Mouse (Mus musculus): Measurements from ENCODE around the gene Limk2.

The Limk2 gene

DNA sequence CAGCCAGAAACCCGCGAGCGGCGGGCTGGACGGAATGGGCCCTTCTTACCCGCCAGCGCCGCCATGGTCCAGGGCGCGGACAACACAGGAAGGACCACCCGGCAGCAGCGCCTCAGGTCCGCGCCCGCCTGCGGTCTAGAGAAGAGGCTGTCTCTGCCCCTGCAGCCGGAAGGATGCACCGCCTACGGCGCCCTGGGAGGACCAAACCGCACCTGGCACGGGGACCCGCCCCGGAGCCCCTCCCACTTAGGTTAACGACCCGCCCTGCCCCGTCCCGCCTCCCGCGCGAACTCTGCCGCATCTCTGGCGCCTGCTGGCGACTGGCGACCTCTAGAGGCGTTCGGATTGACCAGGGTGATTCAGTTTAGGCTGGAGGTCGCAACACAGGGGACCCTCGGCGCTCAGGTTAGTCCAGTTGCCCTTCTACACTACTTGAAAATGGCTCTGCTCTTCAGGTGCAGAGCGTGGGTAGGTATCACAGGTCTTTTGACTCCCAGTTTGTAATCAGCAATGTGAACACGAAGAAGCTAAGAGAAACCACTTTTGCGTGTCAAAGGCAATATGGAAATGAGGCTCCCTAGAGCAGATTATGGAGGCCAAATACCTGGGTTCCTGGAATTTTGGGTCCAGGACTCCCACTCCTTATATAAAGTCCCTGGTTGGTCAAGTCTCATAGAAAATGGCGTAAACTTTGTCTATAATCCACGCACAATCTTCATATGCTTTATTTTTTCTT, at the start of gene Limk2:
Limk2 (minus strand) TSS at position 193 of the 736 bp plus-strand sequence.
- DNase-seq (ENCODE audit: low spot score): peak; percentile 97

DNA sequence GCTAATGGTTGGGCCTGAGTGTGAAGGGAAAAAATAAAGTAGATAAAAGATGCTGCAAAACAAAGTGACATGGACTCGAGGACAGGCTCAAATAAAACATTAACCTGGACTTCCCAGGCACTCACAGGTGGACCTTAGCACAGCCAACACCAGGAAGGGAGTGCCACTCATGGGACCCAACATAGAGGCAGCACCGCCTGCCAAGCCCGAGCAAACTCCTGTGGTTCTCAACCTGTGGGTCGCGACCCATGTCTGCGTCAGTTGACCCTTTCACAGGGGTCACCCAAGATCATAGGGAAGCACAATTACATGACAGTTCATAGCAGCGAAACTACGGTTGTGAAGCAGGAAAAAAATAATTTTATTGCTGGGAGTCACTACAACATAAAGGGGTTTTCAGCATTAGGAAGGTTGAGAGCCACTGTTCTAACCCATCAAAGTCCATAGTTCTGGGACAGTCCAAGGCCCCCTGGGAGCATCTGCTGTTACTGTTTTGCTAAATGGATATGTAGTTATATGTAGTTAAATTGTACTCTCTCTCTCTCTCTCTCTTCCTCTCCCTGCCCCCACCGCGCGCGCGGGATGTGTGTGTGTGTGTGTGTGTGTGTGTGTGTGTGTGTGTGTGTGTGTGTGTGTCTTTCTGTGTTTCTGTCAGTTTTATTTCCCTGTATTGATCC, 49.6 kb upstream of the Limk2 start:
- peak; percentile 72 for DNase-seq (ENCODE audit: low spot score)

DNA sequence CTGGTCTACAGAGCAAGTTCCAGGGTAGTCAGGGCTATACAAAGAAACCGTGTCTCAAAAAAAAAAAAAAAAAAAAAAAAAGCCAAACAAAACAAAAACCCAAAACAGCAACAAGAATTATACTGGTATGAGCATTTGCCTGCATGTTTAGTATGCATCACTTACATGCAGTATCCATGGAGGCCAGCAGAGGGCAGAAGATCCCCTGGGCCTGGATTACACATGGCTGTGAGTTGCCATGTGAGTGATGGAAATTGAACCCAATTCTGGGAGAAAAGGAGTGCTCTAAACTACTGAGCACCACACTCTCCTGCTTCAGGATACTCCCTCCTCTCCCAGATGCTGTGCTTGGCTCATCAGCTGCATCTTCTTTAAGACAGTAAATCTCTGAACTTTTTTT, 47.4 kb upstream of the Limk2 start:
- peak; percentile 36 for DNase-seq (ENCODE audit: low spot score)

DNA sequence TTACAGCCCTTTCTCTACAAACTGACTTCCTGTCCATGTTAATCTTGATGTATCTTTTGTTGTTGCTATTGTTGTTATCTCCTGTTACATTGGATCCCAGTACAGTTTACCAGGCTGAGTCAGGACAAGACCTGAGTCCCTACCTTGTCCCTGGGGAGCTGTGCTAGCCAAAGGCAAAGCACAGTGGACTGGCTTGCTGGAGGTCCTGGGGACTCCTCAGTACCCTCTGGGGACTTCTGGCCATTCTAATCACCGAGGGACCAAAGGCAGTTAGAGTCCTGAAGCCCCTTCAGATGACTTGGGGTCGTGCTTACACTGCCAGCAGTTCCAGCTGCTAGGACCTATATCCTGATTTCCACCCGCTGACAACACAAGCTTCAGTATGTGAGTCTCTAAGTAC, 45.5 kb upstream of the Limk2 start:
- DNase-seq (ENCODE audit: low spot score): no peak

DNA sequence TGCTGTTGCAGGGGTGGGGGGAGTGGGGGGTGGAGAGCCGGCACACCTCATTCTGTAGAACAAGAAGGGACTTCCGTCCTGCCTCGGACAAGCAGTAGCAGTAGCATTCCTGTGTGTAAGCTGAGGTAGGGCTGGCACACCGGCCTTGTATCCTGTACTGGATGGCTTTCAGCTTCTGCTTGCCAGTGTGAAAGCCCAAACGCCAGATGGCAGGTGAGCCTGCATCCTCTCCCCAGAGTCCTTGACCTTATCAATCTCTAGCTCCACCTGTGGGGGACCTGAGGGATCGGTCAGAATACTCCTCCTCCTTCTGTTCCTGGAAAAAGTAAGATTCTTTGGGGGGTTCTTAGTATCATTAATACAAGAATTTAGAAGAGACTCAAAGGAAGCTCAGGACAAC, 44.5 kb upstream of the Limk2 start:
- DNase-seq (ENCODE audit: low spot score): no peak

DNA sequence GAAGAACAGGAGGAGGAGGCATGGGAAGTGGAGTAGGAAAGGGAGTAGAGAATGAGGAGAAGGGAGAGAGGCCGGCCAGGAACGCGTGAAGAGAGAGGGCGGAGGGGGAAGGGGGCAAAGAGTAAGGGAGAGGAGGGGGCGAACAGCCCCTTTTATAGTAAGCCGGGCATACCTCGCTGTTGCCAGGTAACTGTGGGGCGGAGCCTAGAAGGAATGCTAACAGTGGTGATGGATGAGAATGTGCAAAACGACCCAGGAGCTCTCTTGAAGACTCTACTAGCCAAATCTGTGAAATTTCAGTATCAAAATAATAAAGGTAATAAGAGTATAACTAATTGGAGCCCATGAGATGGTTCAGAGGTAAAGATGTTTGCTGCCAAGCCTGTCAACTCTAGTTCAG, 43.8 kb upstream of the Limk2 start:
- DNase-seq (ENCODE audit: low spot score): peak; percentile 50

DNA sequence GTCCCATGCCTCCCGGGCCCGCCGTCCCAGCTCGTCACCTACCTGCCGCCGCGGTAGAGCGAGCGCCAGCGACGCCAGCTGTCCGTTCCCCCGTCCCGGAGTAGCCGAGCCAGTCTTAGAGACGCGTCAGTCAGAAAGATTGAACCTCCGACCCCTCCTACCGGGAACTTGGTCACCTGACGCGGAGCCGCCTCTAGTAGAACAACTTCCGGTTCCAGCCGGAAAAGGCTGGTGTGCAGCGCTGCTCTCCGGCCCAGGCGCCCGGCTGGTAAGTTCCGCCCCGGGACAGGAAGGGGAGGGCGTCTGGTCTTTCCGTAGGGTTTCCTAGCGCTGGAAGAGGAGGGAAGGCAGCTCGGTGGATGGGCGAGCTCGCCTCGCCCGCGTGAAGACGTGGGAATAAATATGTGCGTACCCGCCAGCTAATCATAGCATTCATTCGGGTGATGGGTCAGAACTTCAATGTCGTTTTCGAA, 43.2 kb upstream of the Limk2 start, which contains the start of gene Rnf185:
Rnf185 (minus strand) TSS at position 197 of the 473 bp plus-strand sequence.
- peak; percentile 96 for DNase-seq (ENCODE audit: low spot score)

DNA sequence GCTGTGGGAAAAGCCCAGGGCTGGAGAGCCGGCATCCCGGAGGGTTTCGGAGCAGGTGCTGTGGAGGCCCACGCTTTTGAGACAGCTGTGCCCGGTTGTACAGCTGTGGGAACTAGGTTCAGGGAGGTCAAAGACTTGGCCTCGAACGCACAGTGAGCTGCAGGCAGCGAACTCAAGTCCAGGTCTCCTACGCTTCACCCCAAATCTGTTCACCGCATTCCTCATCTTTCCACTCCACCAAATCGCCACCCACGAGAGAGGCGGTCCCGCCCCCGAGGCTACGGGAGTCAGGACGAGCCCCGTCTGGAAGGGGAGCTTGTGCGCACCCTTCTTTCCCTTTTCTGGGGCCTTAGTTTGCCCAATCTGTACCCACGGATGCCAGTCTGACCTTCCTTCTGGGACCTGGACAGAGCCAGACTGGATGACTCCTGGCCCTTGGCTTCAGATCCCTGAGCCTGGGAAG, 42.7 kb upstream of the Limk2 start:
- no peak for DNase-seq (ENCODE audit: low spot score)

DNA sequence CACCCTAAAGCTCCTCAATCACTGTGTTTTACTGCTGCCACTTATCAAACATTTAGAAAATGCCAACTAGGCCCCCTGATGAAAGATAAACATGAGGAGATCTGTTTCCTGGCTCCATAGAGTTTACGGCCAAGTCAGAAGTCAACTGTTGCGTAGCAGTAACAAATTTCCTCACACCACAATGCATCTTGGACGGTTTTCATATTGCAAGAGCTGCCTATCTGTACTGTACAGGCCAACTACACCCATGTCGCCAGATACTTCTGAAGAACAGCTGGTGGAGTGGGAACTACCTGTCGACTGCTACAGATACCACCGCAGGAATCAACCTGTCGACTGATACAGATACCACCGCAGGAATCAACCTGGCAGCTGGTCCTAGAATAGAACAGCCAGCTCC, 35.9 kb upstream of the Limk2 start:
- no peak for DNase-seq (ENCODE audit: low spot score)

DNA sequence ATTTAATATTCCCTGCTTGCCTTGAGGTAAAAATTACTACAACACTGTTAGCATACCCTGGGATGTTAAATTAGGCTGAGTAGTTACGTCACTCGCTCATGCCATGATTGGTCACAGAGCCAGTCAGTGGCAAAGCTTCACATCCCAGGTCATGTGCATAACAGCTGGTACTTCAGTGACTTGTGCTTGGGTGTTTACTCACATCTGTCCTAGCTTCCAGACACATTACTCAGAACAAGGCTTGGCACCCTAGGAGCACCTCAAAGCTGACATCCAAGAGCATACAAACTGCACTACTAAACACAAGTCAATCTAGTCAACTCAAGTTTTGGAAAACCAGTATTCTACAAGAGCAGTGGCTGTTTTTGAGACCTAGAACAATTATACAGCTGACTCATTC, 34.1 kb upstream of the Limk2 start:
- no peak for DNase-seq (ENCODE audit: low spot score)

DNA sequence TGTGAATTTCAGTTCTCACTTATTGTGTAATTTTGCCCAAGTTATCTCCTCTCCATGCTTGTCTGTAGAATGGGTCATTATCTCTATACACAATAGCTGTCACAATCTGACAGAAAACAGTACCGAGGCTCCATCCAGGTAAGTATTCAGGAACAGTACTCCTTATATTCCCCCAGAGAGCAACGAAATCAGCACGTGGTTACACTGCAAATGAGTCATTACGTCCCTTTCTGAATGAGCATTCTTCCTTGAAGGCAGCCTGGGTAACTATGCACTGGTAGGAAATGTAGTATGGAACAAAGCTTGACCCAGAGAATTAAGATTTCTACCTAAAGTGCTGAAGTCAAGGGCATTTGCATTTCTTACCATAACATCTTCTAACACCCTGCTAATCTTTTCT, 33.7 kb upstream of the Limk2 start:
- DNase-seq (ENCODE audit: low spot score): no peak

DNA sequence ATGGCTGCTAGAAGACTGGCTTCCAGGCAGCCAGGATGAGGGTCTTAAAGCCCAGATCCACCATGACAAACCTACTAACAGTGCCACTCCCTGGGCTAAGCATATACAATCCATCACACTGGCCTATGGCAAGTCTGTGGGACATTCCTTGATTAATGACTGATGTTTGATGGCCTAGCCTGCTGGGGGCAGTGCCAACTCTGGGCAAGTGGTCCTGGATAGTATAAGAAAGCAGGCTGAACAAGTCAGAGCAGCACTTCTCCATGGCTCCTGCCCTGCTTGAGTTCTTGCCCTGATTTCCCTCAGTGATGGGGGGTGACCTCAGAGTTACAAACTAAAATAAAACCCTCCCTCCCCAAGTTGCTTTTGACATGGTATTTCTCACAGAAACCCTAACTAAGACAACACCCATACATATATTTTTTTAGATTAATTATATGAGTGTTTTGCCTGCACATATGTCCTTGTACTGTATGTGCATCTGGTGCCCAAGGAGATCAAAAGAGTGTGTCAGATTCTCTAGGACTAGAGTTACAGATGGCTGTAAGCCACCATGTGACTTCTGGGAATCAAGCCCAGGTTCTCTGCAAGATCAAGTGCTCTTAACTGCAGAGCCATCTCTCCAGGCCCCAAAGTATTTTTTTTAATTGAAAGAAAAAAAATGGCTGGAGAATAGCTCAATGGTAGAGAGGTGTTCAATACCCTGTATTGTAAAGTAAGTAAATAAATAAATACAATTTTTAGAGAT, 32.9 kb upstream of the Limk2 start:
- no peak for DNase-seq (ENCODE audit: low spot score)

DNA sequence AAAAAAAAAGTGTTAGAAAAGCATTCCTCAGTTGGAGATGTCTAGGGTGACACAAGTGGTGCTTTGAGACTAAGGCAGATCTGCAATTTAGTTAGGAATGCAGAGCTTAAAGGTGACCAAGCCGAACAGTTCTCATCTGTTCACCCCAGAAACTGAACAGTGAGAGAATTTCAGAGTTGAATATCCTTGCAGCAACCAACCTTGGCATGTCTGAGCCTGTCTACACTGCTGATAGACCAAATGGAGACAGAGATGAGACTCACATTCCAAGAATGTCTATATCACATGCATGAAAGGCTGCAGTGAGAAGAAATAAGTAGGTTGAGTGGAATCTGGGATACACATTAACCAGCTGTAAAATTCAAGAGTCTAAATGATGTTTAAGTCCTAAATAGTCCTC, 28.6 kb upstream of the Limk2 start:
- DNase-seq (ENCODE audit: low spot score): no peak

DNA sequence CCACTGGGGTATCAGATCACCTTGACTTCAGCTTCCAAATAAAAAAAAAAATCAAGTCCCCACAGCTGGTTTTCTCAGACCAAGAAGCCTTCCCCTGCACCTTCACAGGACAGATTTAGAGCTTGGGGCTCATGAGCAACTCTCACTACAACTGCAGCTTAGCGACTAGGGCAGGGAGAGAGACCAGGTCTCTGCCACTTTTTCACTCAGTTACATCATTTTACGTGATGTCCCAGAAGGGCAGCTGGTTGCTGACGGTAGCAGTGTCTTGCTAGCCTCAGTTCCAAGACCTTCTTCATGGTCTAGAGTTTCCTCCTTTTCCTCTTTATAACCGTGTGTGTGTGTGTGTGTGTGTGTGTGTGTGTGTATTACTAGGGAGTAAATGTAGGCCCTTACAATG, 24.8 kb upstream of the Limk2 start:
- no peak for DNase-seq (ENCODE audit: low spot score)

DNA sequence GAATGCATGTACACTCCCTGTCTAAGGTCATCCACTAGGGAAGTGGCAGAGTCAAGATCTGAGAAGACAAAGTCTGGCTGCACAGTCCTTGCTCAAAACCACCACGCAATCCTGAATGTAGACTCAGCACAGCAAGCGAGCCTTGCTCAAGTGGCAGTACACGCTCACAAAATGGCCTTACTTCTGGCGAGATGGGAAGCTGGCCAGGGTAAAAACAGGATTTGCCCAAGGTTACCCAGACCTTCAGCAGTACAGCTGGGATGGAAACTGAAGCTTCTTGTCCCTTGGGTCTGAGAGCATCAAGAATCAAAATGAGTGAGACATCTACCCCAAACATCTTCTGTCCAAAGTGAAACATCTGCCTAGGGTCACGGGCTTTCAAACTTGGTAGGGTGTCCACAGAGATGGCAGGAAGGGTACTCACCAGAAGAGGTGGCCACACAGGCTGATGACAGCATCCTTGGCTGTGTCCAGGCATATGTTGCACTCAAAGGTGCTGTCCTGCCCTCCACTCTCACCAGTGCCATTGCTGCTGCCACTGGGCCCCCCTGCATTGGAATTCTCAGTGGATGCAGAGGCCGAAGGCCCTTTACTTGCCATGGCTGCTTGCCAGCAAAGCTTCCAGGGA, 23.1 kb upstream of the Limk2 start:
- DNase-seq (ENCODE audit: low spot score): no peak

DNA sequence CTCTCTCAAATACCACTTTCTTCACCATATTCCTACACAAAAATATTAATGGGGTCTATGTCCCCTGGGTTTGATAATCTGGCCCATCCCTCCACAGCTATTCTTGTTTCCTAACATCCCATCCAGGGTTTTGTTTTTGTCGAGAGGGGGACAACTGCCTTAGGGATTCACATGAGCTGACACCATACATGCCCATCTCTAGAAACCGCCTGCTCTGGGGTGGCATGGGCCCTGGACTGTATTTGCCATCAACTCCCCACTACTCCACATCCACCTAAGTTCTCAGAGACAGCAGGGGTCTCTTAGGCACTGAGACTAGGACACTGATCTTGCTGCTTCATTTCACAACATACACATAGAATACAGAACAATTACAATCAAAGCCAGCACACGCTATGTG, 22.5 kb upstream of the Limk2 start:
- no peak for DNase-seq (ENCODE audit: low spot score)

DNA sequence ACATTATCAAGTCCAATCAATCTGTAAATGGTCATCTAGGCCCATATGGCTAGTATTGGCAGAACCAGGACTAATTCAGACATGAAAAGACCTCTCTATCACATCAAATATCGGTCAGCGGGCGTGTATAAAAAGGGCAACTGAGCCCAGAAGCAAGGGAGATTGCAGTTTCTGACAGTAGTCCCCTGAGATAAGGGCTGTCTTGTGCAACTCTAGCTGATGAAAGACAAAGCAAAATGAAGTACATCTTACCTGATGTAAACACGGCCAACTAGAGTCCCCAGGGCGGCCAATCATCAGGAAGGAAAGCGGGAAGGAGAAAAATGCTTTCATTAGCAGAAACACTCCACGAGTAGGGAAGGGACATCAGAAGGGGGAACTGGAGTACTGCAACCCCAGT, 19.6 kb upstream of the Limk2 start:
- no peak for DNase-seq (ENCODE audit: low spot score)

DNA sequence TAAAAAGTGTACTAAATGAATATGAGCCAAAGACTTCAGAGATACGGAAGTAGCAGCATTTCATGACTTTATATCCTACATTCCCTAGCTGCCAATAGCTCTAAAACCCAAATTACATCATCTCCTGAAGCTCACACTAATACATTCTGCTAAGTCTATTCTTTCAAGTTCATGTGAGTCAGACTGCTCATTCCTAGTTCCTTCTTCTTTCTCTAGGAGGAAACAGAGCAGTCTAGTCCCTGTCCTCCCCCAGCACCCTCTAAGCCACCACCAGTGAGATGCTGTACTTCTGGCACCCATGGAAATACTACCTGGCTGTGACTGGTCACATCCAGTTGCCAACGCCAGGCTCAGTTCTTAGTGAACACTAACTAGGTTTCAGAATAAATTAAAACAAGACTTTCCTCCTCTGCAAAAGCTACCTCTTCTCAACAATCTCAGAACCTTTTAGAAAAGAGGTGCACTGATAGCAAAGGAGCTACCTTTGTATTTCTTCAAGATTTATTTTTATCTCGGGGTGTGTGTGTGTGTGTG, 18.8 kb upstream of the Limk2 start:
- no peak for DNase-seq (ENCODE audit: low spot score)

DNA sequence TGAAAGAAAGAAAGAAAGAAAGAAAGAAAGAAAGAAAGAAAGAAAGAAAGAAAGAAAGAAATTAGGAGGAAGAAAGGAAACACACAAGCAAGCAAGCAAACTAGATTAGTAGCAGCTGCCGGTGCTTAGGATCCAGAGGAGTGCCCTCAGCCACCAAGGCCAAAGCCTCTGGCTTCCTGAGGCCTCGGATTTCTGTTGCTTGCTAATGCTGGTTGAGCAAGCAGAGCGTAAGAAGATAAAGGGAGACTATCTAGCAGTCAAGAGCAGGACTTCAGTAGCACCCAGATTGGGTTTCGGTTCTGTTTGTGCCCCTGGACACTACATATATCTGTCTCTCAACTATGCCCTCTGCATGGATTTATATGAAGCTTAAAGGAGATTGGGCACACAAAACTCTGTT, 13.3 kb upstream of the Limk2 start:
- DNase-seq (ENCODE audit: low spot score): no peak

DNA sequence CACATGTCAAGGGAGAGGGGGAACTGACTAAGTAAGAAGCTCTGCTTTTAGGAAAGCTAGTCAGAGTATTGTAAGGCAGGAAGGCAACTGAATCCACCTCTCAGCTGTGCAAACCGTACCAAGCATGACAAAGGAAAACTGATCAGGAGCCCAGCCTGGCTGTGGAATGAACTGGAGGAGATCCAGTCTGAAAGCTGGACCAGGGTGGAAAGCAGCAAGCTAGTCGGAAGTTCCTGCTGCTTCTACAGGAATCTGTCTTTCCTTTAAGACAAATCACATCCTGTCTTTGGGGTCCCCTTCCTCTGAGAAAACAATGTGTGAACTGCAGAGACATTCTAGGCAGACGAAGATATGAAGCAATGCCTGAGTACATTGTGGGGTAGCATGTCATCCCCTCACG, 9.8 kb upstream of the Limk2 start:
- no peak for DNase-seq (ENCODE audit: low spot score)

DNA sequence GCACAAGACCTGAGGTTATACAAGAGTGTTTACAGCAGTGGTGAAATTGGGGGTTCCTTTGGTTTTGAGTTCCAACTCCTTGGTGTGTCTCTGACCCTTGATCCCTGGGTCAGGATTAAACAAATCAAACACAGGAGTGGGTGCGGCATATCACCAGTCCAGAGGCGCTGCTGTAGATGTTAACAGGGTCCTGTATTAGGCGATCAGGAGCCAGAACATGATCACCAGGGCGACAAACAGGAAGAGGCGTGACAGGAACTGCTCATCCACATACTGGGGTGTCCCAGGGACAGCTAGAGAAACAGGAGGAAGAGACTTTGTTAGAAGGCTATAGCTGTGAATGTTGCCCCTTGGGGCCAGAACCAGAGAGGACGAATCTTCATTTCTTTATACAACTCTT, 8.8 kb upstream of the Limk2 start:
- no peak for DNase-seq (ENCODE audit: low spot score)

DNA sequence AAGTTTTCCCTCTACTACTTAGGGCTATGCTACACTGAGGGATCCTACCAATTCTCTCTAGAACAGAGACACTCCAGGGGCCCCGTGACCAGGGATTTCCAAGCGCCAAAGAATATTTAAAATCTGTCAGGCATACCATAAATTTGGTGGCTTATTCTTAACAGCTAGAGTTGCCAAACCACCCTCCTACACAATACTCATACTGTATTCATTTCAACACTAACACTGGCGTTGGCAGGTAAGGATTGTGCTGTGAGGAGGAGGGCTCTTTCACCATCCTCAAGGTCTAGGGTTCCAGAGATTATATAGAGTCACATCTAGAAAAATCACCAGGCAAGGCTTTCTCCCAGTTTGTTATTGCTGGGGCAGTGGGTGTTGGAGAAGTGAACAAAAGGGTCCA, 7.4 kb upstream of the Limk2 start:
- no peak for DNase-seq (ENCODE audit: low spot score)

All from yolk sac, embryonic 10.5 days (tissue).